Mouse (Mus musculus) MEL (cell line): ENCODE data around the gene Mapk8ip1.

Experiments used
- CTCF ChIP-seq, 3 experiments: IDR thresholded peaks in 2 of 3; conservative IDR thresholded peaks in 1 of 3; 2 replicates each; pipeline ENCODE4 v1.5.1; 2011 to 2012; ENCODE audit warnings: low read length in 3 of 3, low read depth in 2 of 3, mild to moderate bottlenecking in 2 of 3, improper control_type of control experiment in 1 of 3, inconsistent platforms in 1 of 3, mixed read lengths in 1 of 3, moderate library complexity in 1 of 3; ENCODE audit not compliant: control insufficient read depth in 1 of 3, insufficient read depth in 1 of 3, poor library complexity in 1 of 3, severe bottlenecking in 1 of 3
- E2F4 ChIP-seq: IDR thresholded peaks from 2 replicates; pipeline ENCODE4 v1.6.1; 2011; ENCODE audit warnings: low read depth, low read length, improper control_type of control experiment, borderline replicate concordance
- EP300 ChIP-seq, 2 experiments: IDR thresholded peaks; 2 replicates each; pipeline ENCODE4 v1.6.1; 2011; ENCODE audit warnings: improper control_type of control experiment in 2 of 2, low read length in 2 of 2, low read depth in 1 of 2, mild to moderate bottlenecking in 1 of 2
- MAX ChIP-seq: IDR thresholded peaks from 2 replicates; pipeline ENCODE4 v1.6.1; 2011; ENCODE audit warnings: low read length, improper control_type of control experiment
- ZMIZ1 ChIP-seq: IDR thresholded peaks from 2 replicates; pipeline ENCODE4 v1.6.1; 2012; ENCODE audit warnings: low read depth, mild to moderate bottlenecking, inconsistent platforms, low read length, improper control_type of control experiment, moderate library complexity
- ZNF384 ChIP-seq: IDR thresholded peaks from 2 replicates; pipeline ENCODE4 v1.6.1; 2012; ENCODE audit warnings: low read depth, mild to moderate bottlenecking, inconsistent platforms, low read length, improper control_type of control experiment

- no peak for TF ChIP-seq ZMIZ1
- TF ChIP-seq E2F4 = no peak
- no peak for TF ChIP-seq ZNF384
- no peak for TF ChIP-seq CTCF (IDR thresholded peaks at IDR 0.05 in 2 of 3, conservative IDR thresholded peaks at IDR 0.05 in 1 of 3; ENCODE audit: control insufficient read depth in 1 of 3, insufficient read depth in 1 of 3, low read depth in 2 of 3, low read length in 3 of 3, poor library complexity in 1 of 3, severe bottlenecking in 1 of 3)
- no peak for TF ChIP-seq EP300 (IDR thresholded peaks at IDR 0.05; ENCODE audit: low read depth in 1 of 2, low read length in 2 of 2)
- TF ChIP-seq MAX = no peak
Measured at GRCm38 (mm10) chr2:92405687-92406086, 4.6 kb upstream of the Mapk8ip1 start.
